Mouse (Mus musculus) liver, embryonic 15.5 days (tissue): ENCODE measurements around the gene RPS10-NUDT3. TPM values are rescaled to one million over a fixed set of nuclear protein-coding genes. Genes with fewer than 3 reads are reported as not detected.

Experiments used
- ATAC-seq: fragments of 200-750 bp; cut with Nextera tagmentation; 2 replicates; pipeline ENCODE4 v1.8.0; 2017; ENCODE audit warnings: moderate number of reproducible peaks, mild to moderate bottlenecking, moderate library complexity; ENCODE audit not compliant: insufficient read depth
- H3K27ac ChIP-seq: fragments of 300-500 bp; sonication (generic); replicated peaks from 2 replicates; pipeline ENCODE4 v1.5.1; 2015; ENCODE audit warnings: mild to moderate bottlenecking, inconsistent platforms
- H3K27me3 ChIP-seq: fragments of 300-500 bp; sonication (generic); 2 replicates; pipeline ENCODE4 v1.6.1; 2015; ENCODE audit warnings: mild to moderate bottlenecking, inconsistent platforms
- H3K36me3 ChIP-seq: fragments of 300-500 bp; sonication (generic); replicated peaks from 2 replicates; pipeline ENCODE4 v1.6.1; 2015; ENCODE audit warnings: moderate library complexity, mild to moderate bottlenecking, inconsistent platforms
- H3K4me1 ChIP-seq: fragments of 300-500 bp; sonication (generic); replicated peaks from 2 replicates; pipeline ENCODE4 v1.6.1; 2015; ENCODE audit warnings: inconsistent platforms
- H3K4me2 ChIP-seq: fragments of 300-500 bp; sonication (generic); 2 replicates; pipeline ENCODE4 v1.6.1; 2015; ENCODE audit warnings: moderate library complexity, mild to moderate bottlenecking, inconsistent platforms
- H3K4me3 ChIP-seq: fragments of 300-500 bp; sonication (generic); replicated peaks from 2 replicates; pipeline ENCODE4 v1.5.1; 2015; ENCODE audit warnings: mild to moderate bottlenecking, inconsistent platforms
- H3K9ac ChIP-seq: fragments of 300-500 bp; sonication (generic); 2 replicates; pipeline ENCODE4 v1.6.1; 2015; ENCODE audit warnings: moderate library complexity, mild to moderate bottlenecking, inconsistent platforms
- H3K9me3 ChIP-seq: fragments of 300-500 bp; sonication (generic); replicated peaks from 2 replicates; pipeline ENCODE4 v1.6.1; 2016; ENCODE audit warnings: inconsistent platforms
- WGBS: fragments of 180-500 bp; shearing (Covaris S2); methylation state at CpG from one replicate; pipeline ENCODE4 v1.1.7; 2015; ENCODE audit warnings: mixed read lengths; ENCODE audit not compliant: insufficient replicate concordance; 5-methylcytosine and 5-hydroxymethylcytosine counted together
- polyA plus RNA-seq: library from polyadenylated mRNA; unstranded; fragments of >200 nt; fragmentation: Nextera tagmentation; extraction: Ambion mirVana; gene quantifications from 2 replicates; pipeline ENCODE4 v1.2.1, GENCODE M21; 2015

RPS10-NUDT3 gene
- polyA plus RNA-seq, 1 experiment from 2014 or later: not detected

- Histone ChIP-seq H3K9ac (no peak overlapping the region), H3K27me3 (no peaks in the 10 kb centered on the region), H3K9me3 (no peaks in the 10 kb centered on the region), H3K27ac (peak overlapping the region; percentile 57; the same call in 1 of the 2 replicates), H3K4me3 (no peak overlapping the region), H3K36me3 (peaks cover 6% of the 10 kb centered on the region; the same call in 1 of the 2 replicates), H3K4me1 (peaks cover 44% of the 10 kb centered on the region), H3K4me2 (peak overlapping the region; percentile 13; the same call in 1 of the 2 replicates)
- peak; percentile 82 for ATAC-seq
- 35% methylated on average over 21 of the region's 21 CpGs for WGBS
Observed at GRCm38 (mm10) chr17:27603522-27604234, 31.3 kb downstream of the RPS10-NUDT3 start.

- Histone ChIP-seq H3K9me3 (no peaks in the 10 kb centered on the region), H3K27me3 (no peaks in the 10 kb centered on the region), H3K9ac (no peak overlapping the region), H3K36me3 (peaks cover 2% of the 10 kb centered on the region; the same call in 1 of the 2 replicates), H3K4me3 (no peak overlapping the region), H3K4me2 (no peak overlapping the region), H3K27ac (no peak overlapping the region), H3K4me1 (peaks cover 44% of the 10 kb centered on the region)
- ATAC-seq: no peak
- 66% methylated on average over 2 of the region's 2 CpGs for WGBS
Observed at GRCm38 (mm10) chr17:27603036-27603435, 32.0 kb downstream of the RPS10-NUDT3 start.

GRCm38 (mm10) chr17:27600869-27601268, 34.2 kb downstream of the RPS10-NUDT3 start:
- Histone ChIP-seq H3K9me3 (no peaks in the 10 kb centered on the region), H3K4me1 (peaks cover 44% of the 10 kb centered on the region), H3K36me3 (peaks cover 11% of the 10 kb centered on the region), H3K27me3 (no peaks in the 10 kb centered on the region), H3K27ac (no peak overlapping the region), H3K4me3 (no peak overlapping the region), H3K9ac (no peak overlapping the region), H3K4me2 (no peak overlapping the region)
- 65% methylated on average over 5 of the region's 5 CpGs for WGBS
- ATAC-seq: no peak

- H3K36me3 ChIP-seq: peaks cover 17% of the 10 kb centered on the region
- no peaks in the 10 kb centered on the region for H3K9me3 ChIP-seq
- 71% methylated on average over 3 of the region's 3 CpGs for WGBS
Observed at GRCm38 (mm10) chr17:27600286-27600685, 34.7 kb downstream of the RPS10-NUDT3 start.

GRCm38 (mm10) chr17:27596376-27597190, 38.4 kb downstream of the RPS10-NUDT3 start:
- Histone ChIP-seq H3K4me3 (no peak overlapping the region), H3K4me2 (no peak overlapping the region), H3K27ac (no peak overlapping the region), H3K9ac (no peak overlapping the region), H3K36me3 (peaks cover 39% of the 10 kb centered on the region), H3K4me1 (peaks cover 13% of the 10 kb centered on the region), H3K27me3 (no peaks in the 10 kb centered on the region), H3K9me3 (no peaks in the 10 kb centered on the region)
- WGBS: 78% methylated on average over 21 of the region's 21 CpGs
- ATAC-seq: no peak

More at GRCm38 (mm10) chr17:27600286-27600685, 34.7 kb downstream of the RPS10-NUDT3 start:
- H3K4me3 ChIP-seq: no peak overlapping the region
- H3K4me2 ChIP-seq: no peak overlapping the region
- peaks cover 42% of the 10 kb centered on the region for H3K4me1 ChIP-seq
- ATAC-seq: no peak
- H3K27me3 ChIP-seq: no peaks in the 10 kb centered on the region
- no peak overlapping the region for H3K27ac ChIP-seq
- no peak overlapping the region for H3K9ac ChIP-seq

GRCm38 (mm10) chr17:27595659-27596375, 39.2 kb downstream of the RPS10-NUDT3 start:
- Histone ChIP-seq H3K27ac (no peak overlapping the region), H3K36me3 (peaks cover 39% of the 10 kb centered on the region), H3K4me3 (no peak overlapping the region), H3K27me3 (no peaks in the 10 kb centered on the region), H3K4me2 (no peak overlapping the region), H3K4me1 (peaks cover 11% of the 10 kb centered on the region), H3K9ac (no peak overlapping the region), H3K9me3 (no peaks in the 10 kb centered on the region)
- WGBS: 76% methylated on average over 15 of the region's 15 CpGs
- no peak for ATAC-seq

- H3K36me3 ChIP-seq: peaks cover 44% of the 10 kb centered on the region
- H3K27ac ChIP-seq: no peak overlapping the region
- WGBS: 77% methylated on average over 7 of the region's 7 CpGs
- H3K9me3 ChIP-seq: no peaks in the 10 kb centered on the region
- no peak for ATAC-seq
- H3K4me1 ChIP-seq: peaks cover 31% of the 10 kb centered on the region
- H3K9ac ChIP-seq: no peak overlapping the region
- H3K4me2 ChIP-seq: no peak overlapping the region; the same call in 1 of the 2 replicates
- no peaks in the 10 kb centered on the region for H3K27me3 ChIP-seq
- H3K4me3 ChIP-seq: no peak overlapping the region
Observed at GRCm38 (mm10) chr17:27592565-27592910, 42.5 kb downstream of the RPS10-NUDT3 start.

GRCm38 (mm10) chr17:27591826-27592564, 43.0 kb downstream of the RPS10-NUDT3 start:
- Histone ChIP-seq H3K36me3 (peaks cover 44% of the 10 kb centered on the region), H3K27me3 (no peaks in the 10 kb centered on the region), H3K4me3 (no peak overlapping the region), H3K27ac (no peak overlapping the region), H3K9ac (no peak overlapping the region), H3K4me1 (peaks cover 36% of the 10 kb centered on the region), H3K9me3 (no peaks in the 10 kb centered on the region), H3K4me2 (no peak overlapping the region; the same call in 1 of the 2 replicates)
- 74% methylated on average over 12 of the region's 12 CpGs for WGBS
- no peak for ATAC-seq

- H3K4me3 ChIP-seq: no peak overlapping the region
- H3K4me2 ChIP-seq: no peak overlapping the region
- peak overlapping the region; percentile 24; the same call in 1 of the 2 replicates for H3K27ac ChIP-seq
- WGBS: 22% methylated on average over 8 of the region's 8 CpGs
- H3K9ac ChIP-seq: no peak overlapping the region
- H3K27me3 ChIP-seq: no peaks in the 10 kb centered on the region
- H3K36me3 ChIP-seq: peaks cover 18% of the 10 kb centered on the region; the same call in 1 of the 2 replicates
- no peaks in the 10 kb centered on the region for H3K9me3 ChIP-seq
- ATAC-seq: no peak
- H3K4me1 ChIP-seq: peaks cover 60% of the 10 kb centered on the region
Observed at GRCm38 (mm10) chr17:27588231-27588630, 46.8 kb downstream of the RPS10-NUDT3 start.

GRCm38 (mm10) chr17:27587252-27587651, 47.8 kb downstream of the RPS10-NUDT3 start:
- Histone ChIP-seq H3K27me3 (no peaks in the 10 kb centered on the region), H3K9me3 (no peaks in the 10 kb centered on the region), H3K4me1 (peaks cover 65% of the 10 kb centered on the region), H3K4me3 (no peak overlapping the region), H3K27ac (0 out of 2 replicates have a peak overlapping the region, but pooled peaks have one; percentile 21), H3K36me3 (peaks cover 15% of the 10 kb centered on the region; the same call in 1 of the 2 replicates), H3K9ac (no peak overlapping the region), H3K4me2 (no peak overlapping the region)
- ATAC-seq: no peak
- 56% methylated on average over 12 of the region's 12 CpGs for WGBS
